Mouse (Mus musculus): ENCODE results near the gene Amhr2. TPM values are rescaled to one million over a fixed set of nuclear protein-coding genes. Genes with fewer than 3 reads are reported as not detected.

Gene Amhr2
- under 1 TPM in 1 of 2 experiments, not detected in 1; 0.49 TPM for polyA plus RNA-seq (2017; shearing (Covaris generic))

GRCm38 (mm10) chr15:102445146-102445545 is at the start of gene Amhr2:
Amhr2 (plus strand) TSS chr15:102445367.

GRCm38 (mm10) chr15:102405489-102406195 is 39.5 kb upstream of the Amhr2 start, which contains the start of gene Sp1:
Sp1 (plus strand) TSS chr15:102406143.

GRCm38 (mm10) chr15:102458904-102459317 is 13.7 kb downstream of the Amhr2 start, which contains the start of gene Prr13:
Prr13 (plus strand) TSS chr15:102459028.

GRCm38 (mm10) chr15:102470183-102470604 is 25.0 kb downstream of the Amhr2 start, which contains the start of gene Pcbp2:
Pcbp2 (plus strand) TSS chr15:102470539.

GRCm38 (mm10) chr15:102503447-102503846 is 58.3 kb downstream of the Amhr2 start, which contains the start of gene Gm10337:
Gm10337 (plus strand) TSS chr15:102503722.

Other genes with a start within 250 kb of the Amhr2 start
- 100 to 1,000 TPM in 1 of 2 experiments, 10 to 100 TPM in 1; 82.9 to 100 TPM for gene Zfp740, start 242.1 kb upstream of the Amhr2 start, polyA plus RNA-seq (2017; shearing (Covaris generic))
- gene Csad, start 240.6 kb upstream of the Amhr2 start, polyA plus RNA-seq (2017; shearing (Covaris generic)) = 10 to 100 TPM; 11.0 to 21.9 TPM
- gene Itgb7, start 213.4 kb upstream of the Amhr2 start, polyA plus RNA-seq (2017; shearing (Covaris generic)) = 1,000 to 10,000 TPM in 1 of 2 experiments, 100 to 1,000 TPM in 1; 949 to 1,884 TPM
- 10 to 100 TPM; 28.5 to 42.8 TPM for gene Rarg, start 187.8 kb upstream of the Amhr2 start, polyA plus RNA-seq (2017; shearing (Covaris generic))
- not detected for gene Gm9918, start 174.8 kb upstream of the Amhr2 start, polyA plus RNA-seq (2017; shearing (Covaris generic))
- gene Mfsd5, start 165.9 kb upstream of the Amhr2 start, polyA plus RNA-seq (2017; shearing (Covaris generic)) = 100 to 1,000 TPM; 108 to 122 TPM
- 1 to 10 TPM; 2.4 to 3.3 TPM for gene Espl1, start 149.1 kb upstream of the Amhr2 start, polyA plus RNA-seq (2017; shearing (Covaris generic))
- 100 to 1,000 TPM; 468 to 570 TPM for gene Pfdn5, start 119.3 kb upstream of the Amhr2 start, polyA plus RNA-seq (2017; shearing (Covaris generic))
- 10 to 100 TPM; 87.6 to 90.3 TPM for gene Myg1, start 113.7 kb upstream of the Amhr2 start, polyA plus RNA-seq (2017; shearing (Covaris generic))
- 10 to 100 TPM; 46.4 to 47.9 TPM for gene Aaas, start 94.6 kb upstream of the Amhr2 start, polyA plus RNA-seq (2017; shearing (Covaris generic))
- not detected for gene Sp7, start 78.2 kb upstream of the Amhr2 start, polyA plus RNA-seq (2017; shearing (Covaris generic))
- 10 to 100 TPM; 10.7 to 15.1 TPM for gene Sp1, start 39.2 kb upstream of the Amhr2 start, polyA plus RNA-seq (2017; shearing (Covaris generic))
- 100 to 1,000 TPM; 479 to 749 TPM for gene Prr13, start 13.7 kb downstream of the Amhr2 start, polyA plus RNA-seq (2017; shearing (Covaris generic))
- 100 to 1,000 TPM in 1 of 2 experiments, 10 to 100 TPM in 1; 95.8 to 151 TPM for gene Pcbp2, start 25.2 kb downstream of the Amhr2 start, polyA plus RNA-seq (2017; shearing (Covaris generic))
- 1 to 10 TPM in 1 of 2 experiments, not detected in 1; 1.5 TPM for gene Gm10337, start 58.4 kb downstream of the Amhr2 start, polyA plus RNA-seq (2017; shearing (Covaris generic))
- 1 to 10 TPM; 6.4 to 7.5 TPM for gene Map3k12, start 71.7 kb downstream of the Amhr2 start, polyA plus RNA-seq (2017; shearing (Covaris generic))
- 10 to 100 TPM; 44.3 to 51.1 TPM for gene Tarbp2, start 72.8 kb downstream of the Amhr2 start, polyA plus RNA-seq (2017; shearing (Covaris generic))
- 1 to 10 TPM; 4.6 to 5.3 TPM for gene Npff, start 79.6 kb downstream of the Amhr2 start, polyA plus RNA-seq (2017; shearing (Covaris generic))
- gene Gm28047, start 179.7 kb downstream of the Amhr2 start, polyA plus RNA-seq (2017; shearing (Covaris generic)) = 1 to 10 TPM in 1 of 2 experiments, not detected in 1; 1.2 TPM
- gene Atf7, start 180.1 kb downstream of the Amhr2 start, polyA plus RNA-seq (2017; shearing (Covaris generic)) = 10 to 100 TPM; 31.6 to 35.5 TPM
- 10 to 100 TPM; 17.5 to 20.4 TPM for gene Atp5g2, start 227.0 kb downstream of the Amhr2 start, polyA plus RNA-seq (2017; shearing (Covaris generic))

Measured in activated CD4-positive, CD25-positive, alpha-beta regulatory T cell (primary cell).